Mouse (Mus musculus): ENCODE data around the gene Rnf19b.

- TF ChIP-seq HCFC1 (IDR thresholded peaks at IDR 0.05; ENCODE audit: borderline replicate concordance, insufficient read depth, low read length) (no peak), ZC3H11A (IDR thresholded peaks at IDR 0.05; ENCODE audit: borderline replicate concordance, low read depth, low read length) (no peak), ZNF384 (IDR thresholded peaks at IDR 0.05; ENCODE audit: low read depth, low read length) (no peak), MAFK (IDR thresholded peaks at IDR 0.05; ENCODE audit: insufficient read depth, low read depth, low read length) (no peak)
Observed at GRCm38 (mm10) chr4:129059125-129059551, 1.1 kb downstream of the Rnf19b start.

All from ES-E14 (cell line).